Comparison of ENCODE assay signal across 18 mouse cellular contexts in the genomic region with DNA sequence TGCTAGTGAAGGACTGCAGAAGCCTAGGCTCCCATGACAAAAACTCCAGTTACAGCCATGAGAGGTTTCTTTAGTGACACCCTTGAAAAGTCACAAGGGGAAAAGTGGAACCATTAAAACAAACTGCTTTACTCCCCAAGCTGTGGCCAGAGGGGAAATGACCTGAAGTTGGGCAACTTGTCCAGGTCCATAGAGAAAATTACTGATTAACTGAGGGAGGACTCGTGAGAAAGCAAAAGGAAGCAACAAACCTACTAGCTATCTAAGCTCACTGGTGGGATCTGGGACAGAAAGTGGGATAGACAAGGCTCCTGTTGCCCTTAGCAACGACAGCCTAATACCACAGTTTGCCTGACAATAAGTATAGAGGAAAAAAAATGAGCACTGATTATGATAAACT. TPM values are rescaled to one million over a fixed set of nuclear protein-coding genes. Genes with fewer than 3 reads are reported as not detected.
A peak's percentile ranks its signal among the peaks of the same experiment; 100 is the strongest.
DNase-seq lines count a peak whose midpoint lies in the region; ATAC-seq lines count a peak whose summit lies in the region.
"Had no signal": no experiment of that assay in that cellular context is flagged by ENCODE, and none has a peak within 500 bp of the region (broad histone marks: within the 10 kb centered on the region; RNA-seq: fewer than 3 reads in every experiment).

No protein-coding gene starts in this region.

- H3K27me3 ChIP-seq in kidney, embryonic 15.5 days: no peaks in the 10 kb centered on the region
- peaks cover 6% of the 10 kb centered on the region; the same call in 1 of the 2 replicates for H3K27me3 ChIP-seq in liver, embryonic 15.5 days
- H3K27me3 ChIP-seq: forebrain, embryonic 15.5 days; hindbrain, embryonic 15.5 days had no signal

- H3K27ac ChIP-seq in brown adipose tissue, adult 24 weeks (replicated peaks; ENCODE audit: low read depth, low read length): 0 out of 2 replicates have a peak overlapping the region, but pooled peaks have one; percentile 8
- peak overlapping the region; percentile 63 for H3K27ac ChIP-seq in kidney, embryonic 15.5 days
- H3K27ac ChIP-seq in liver, embryonic 15.5 days (replicated peaks): peak overlapping the region; percentile 39
- H3K27ac ChIP-seq: forebrain, embryonic 15.5 days; hindbrain, embryonic 15.5 days; liver, embryonic 14.5 days had no signal

- no peaks in the 10 kb centered on the region for H3K9me3 ChIP-seq in kidney, embryonic 15.5 days (replicated peaks)
- H3K9me3 ChIP-seq in liver, embryonic 15.5 days (replicated peaks): no peaks in the 10 kb centered on the region
- H3K9me3 ChIP-seq: forebrain, embryonic 15.5 days; hindbrain, embryonic 15.5 days had no signal

- 62% methylated on average over 2 of the region's 2 CpGs for WGBS in kidney, embryonic 15.5 days
- WGBS in liver, embryonic 15.5 days (ENCODE audit: insufficient replicate concordance): 37% methylated on average over 2 of the region's 2 CpGs

- H3K4me2 ChIP-seq in kidney, embryonic 15.5 days: no peak overlapping the region
- peak overlapping the region; percentile 19; the same call in 1 of the 2 replicates for H3K4me2 ChIP-seq in liver, embryonic 15.5 days
- H3K4me2 ChIP-seq: forebrain, embryonic 15.5 days; hindbrain, embryonic 15.5 days had no signal

- no peak overlapping the region for H3K9ac ChIP-seq in kidney, embryonic 15.5 days
- H3K9ac ChIP-seq in liver, embryonic 15.5 days: no peak overlapping the region
- H3K9ac ChIP-seq: forebrain, embryonic 15.5 days; hindbrain, embryonic 15.5 days; liver, embryonic 14.5 days had no signal

- H3K4me1 ChIP-seq in brown adipose tissue, adult 24 weeks (ENCODE audit: control insufficient read depth, insufficient read depth, insufficient read length, low read length): peaks cover 40% of the 10 kb centered on the region
- H3K4me1 ChIP-seq in kidney, embryonic 15.5 days: peaks cover 86% of the 10 kb centered on the region
- peaks cover 69% of the 10 kb centered on the region for H3K4me1 ChIP-seq in liver, embryonic 15.5 days (replicated peaks)

- DNase-seq in kidney, adult 9 months: peak; percentile 70
- DNase-seq in kidney, postnatal 14 days: no peak
- DNase-seq in MN1 (ENCODE audit: low spot score): no peak
- no peak for DNase-seq in adrenal gland, postnatal 14 days
- DNase-seq: adrenal gland, postnatal 10 days; cerebellum, adult 8-10 months; heart, adult 18-20 months; heart, postnatal 10 days; right cerebral cortex, adult 18-20 months; spleen, adult 18-20 months; thymus, postnatal 25 days had no signal

- no peak overlapping the region for H3K4me3 ChIP-seq in brown adipose tissue, adult 24 weeks (ENCODE audit: insufficient read depth, low read depth, low read length)
- H3K4me3 ChIP-seq in kidney, embryonic 15.5 days (replicated peaks): no peak overlapping the region
- H3K4me3 ChIP-seq in liver, embryonic 15.5 days (replicated peaks): no peak overlapping the region
- H3K4me3 ChIP-seq: forebrain, embryonic 15.5 days; hindbrain, embryonic 15.5 days had no signal

- H3K36me3 ChIP-seq in kidney, embryonic 15.5 days: peaks cover 13% of the 10 kb centered on the region
- H3K36me3 ChIP-seq in liver, embryonic 15.5 days (replicated peaks): no peaks in the 10 kb centered on the region
- H3K36me3 ChIP-seq: forebrain, embryonic 15.5 days; hindbrain, embryonic 15.5 days had no signal

- no peak for ATAC-seq in kidney, embryonic 15.5 days (replicated peaks; ENCODE audit: low FRiP score)
- ATAC-seq in liver, embryonic 15.5 days (ENCODE audit: insufficient read depth): no peak
- no peak for ATAC-seq in megakaryocyte progenitor cell, adult 5-6 weeks (replicated peaks; ENCODE audit: poor library complexity)
- ATAC-seq: forebrain, embryonic 15.5 days had no signal

RNA-seq across cellular contexts. Expression of gene Anxa6, which starts 4.7 kb away (rescaled TPM):
- polyA plus RNA-seq in brown adipose tissue, adult 24 weeks (2012; ENCODE audit: insufficient read depth, insufficient read length, missing spikeins): 212 and 213 TPM in 2 replicates
- polyA plus RNA-seq in kidney, embryonic 15.5 days (2015; fragmentation: Nextera tagmentation; extraction: Ambion mirVana): 201 and 233 TPM in 2 replicates
- polyA plus RNA-seq in liver, embryonic 15.5 days (2015; fragmentation: Nextera tagmentation; extraction: Ambion mirVana): 54.2 and 57.5 TPM in 2 replicates
- total RNA-seq in megakaryocyte progenitor cell, adult 5-6 weeks (2015): 35.7 and 37.4 TPM in 2 replicates
- total RNA-seq in megakaryocyte progenitor cell, adult 5-6 weeks (2017): 63.2 and 82.4 TPM in 2 replicates
- total RNA-seq in adrenal gland, postnatal 14 days (2021): 146 and 152 TPM in 2 replicates

RNA-seq across cellular contexts. Expression of gene Ccdc69, which starts 49.4 kb away (rescaled TPM):
- polyA plus RNA-seq in brown adipose tissue, adult 24 weeks (2012; ENCODE audit: insufficient read depth, insufficient read length, missing spikeins): 42.5 and 46.3 TPM in 2 replicates
- 3.2 and 3.3 TPM in 2 replicates for polyA plus RNA-seq in kidney, embryonic 15.5 days (2015; fragmentation: Nextera tagmentation; extraction: Ambion mirVana)
- 1.3 and 1.4 TPM in 2 replicates for polyA plus RNA-seq in liver, embryonic 15.5 days (2015; fragmentation: Nextera tagmentation; extraction: Ambion mirVana)
- total RNA-seq in megakaryocyte progenitor cell, adult 5-6 weeks (2015): 23.4 and 27.3 TPM in 2 replicates
- total RNA-seq in megakaryocyte progenitor cell, adult 5-6 weeks (2017): 19.2 and 22.9 TPM in 2 replicates
- 8.3 and 12.2 TPM in 2 replicates for total RNA-seq in adrenal gland, postnatal 14 days (2021)

Comparison
In these comparisons a context has a peak if more than half of its experiments do, and no peak if none do; other contexts are left out.
1. H3K27ac ChIP-seq: peak in every context shown above with its lines; median percentile 63 in kidney, embryonic 15.5 days; 39 in liver, embryonic 15.5 days; 8 in brown adipose tissue, adult 24 weeks.
2. RNA of gene Ccdc69, which starts 49.4 kb away (polyA plus RNA-seq): 42.5 to 46.3 TPM in brown adipose tissue, adult 24 weeks; 3.2 to 3.3 TPM in kidney, embryonic 15.5 days and 1.3 to 1.4 TPM in liver, embryonic 15.5 days; every median in the first group is over 10 times any median in the second.